Mouse (Mus musculus): ENCODE measurements around the gene Nacc1.
A peak's percentile ranks its signal among the peaks of the same experiment; 100 is the strongest.
"Not testable (repeated sequence)": the region's sequence is repeated elsewhere in the genome, so short reads cannot be mapped to it uniquely, and the experiment has no call there.

The Nacc1 gene

DNA sequence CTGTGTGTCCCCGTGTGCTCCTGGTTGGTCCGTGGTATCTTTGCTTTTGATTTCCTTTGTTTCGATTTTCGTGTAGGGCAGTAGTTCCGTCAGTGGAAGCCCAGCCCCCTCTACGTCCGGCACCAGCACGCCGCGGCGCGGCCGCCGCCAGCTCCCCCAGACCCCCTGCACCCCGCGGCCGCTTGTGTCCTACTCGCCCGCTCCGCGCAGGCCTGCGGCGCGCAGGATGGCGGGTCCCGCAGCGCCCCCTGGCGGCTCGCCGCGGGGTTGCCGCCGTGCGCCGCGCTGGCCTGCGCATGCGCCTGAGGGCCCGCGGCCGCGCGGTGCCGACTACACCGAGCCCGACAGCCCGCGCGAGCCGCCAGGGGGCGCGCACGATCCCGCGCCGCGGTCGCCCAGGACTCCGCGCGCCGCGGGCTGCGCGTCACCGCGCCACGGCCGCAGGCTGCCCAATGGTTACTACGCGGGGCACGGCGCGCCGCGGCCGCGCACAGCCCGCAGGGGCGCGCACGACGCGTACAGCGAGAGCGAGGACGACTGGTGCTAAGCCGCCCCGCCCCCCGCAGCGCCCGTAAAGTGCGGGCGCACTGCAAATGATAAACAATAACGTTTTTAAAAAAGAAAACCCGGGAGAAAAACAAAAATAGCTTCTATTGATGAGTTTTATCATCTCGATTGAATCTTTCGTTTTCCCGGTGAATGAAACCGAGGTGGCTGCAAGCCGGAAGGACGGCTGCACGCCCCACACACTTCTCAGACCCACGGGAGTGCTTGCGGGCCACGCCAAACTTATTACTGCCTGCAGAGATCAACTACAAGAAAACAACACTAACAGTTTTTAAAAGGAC, 48.3 kb downstream of the Nacc1 start:
- DNase-seq, result peak; percentile 96 to 97

GRCm38 (mm10) chr8:84638555-84639161, 49.0 kb downstream of the Nacc1 start:
- DNase-seq, result peak; percentile 59 to 62

GRCm38 (mm10) chr8:84637946-84638554, 49.6 kb downstream of the Nacc1 start:
- DNase-seq, result no peak

GRCm38 (mm10) chr8:84636051-84636691, 51.5 kb downstream of the Nacc1 start:
- peak; percentile 75 to 76 for DNase-seq

DNA sequence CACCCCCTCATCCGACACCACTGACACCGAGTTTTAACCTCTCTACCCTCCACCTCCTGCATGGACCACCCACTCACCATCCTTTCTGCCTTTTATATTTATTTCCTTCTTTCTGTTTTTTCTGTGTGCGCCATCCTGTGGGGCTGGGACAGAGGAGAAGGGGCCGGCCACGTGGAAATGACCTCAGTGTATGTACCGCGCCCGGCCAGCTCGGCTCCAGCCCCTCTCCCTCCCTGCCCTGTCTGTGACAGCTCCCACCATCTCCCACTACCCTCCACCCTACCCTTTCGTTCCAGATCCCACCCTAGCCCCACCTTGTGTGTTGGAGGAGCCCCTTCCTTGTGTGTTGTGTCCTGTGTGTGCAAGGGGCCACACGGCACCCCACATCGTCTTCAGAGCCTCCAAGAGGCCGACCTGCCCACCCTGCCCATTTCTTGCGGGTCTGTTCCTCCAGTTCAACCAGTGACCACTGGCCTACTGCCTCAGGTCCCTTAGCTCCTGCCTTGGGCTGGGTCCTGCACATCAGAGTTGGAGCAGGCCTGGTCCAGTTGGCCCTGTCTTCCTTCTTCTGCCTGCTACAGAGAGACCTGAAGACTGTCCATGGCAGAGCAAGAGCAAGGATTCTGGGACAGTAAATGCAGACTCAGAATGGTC, 52.1 kb downstream of the Nacc1 start:
- DNase-seq, result peak; percentile 80 to 83

GRCm38 (mm10) chr8:84634849-84635304, 52.8 kb downstream of the Nacc1 start:
- DNase-seq, result peak; percentile 98 to 99

GRCm38 (mm10) chr8:84633841-84634584, 53.6 kb downstream of the Nacc1 start:
- peak in 1 of 2 experiments; percentile 47 for DNase-seq

GRCm38 (mm10) chr8:84631813-84632212, 55.8 kb downstream of the Nacc1 start:
- no peak for DNase-seq

GRCm38 (mm10) chr8:84630145-84630544, 57.5 kb downstream of the Nacc1 start:
- DNase-seq, result no peak

DNA sequence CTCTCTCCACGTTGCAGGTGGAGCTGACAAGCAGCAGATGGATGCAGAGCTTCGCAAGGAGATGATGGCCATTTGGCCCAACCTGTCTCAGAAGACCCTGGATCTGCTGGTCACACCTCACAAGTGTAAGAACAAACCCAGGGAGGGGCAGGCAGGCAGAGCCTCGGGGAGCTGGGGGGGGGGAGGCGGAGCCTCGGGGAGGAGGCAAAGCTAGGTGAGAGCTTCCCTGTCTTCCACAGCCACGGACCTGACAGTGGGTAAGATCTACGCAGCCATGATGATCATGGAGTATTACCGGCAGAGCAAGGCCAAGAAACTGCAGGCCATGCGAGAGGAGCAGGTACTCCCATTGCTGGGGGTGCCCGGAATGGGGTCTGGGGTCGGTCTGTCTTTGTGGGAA, 58.1 kb downstream of the Nacc1 start:
- no peak for DNase-seq

DNA sequence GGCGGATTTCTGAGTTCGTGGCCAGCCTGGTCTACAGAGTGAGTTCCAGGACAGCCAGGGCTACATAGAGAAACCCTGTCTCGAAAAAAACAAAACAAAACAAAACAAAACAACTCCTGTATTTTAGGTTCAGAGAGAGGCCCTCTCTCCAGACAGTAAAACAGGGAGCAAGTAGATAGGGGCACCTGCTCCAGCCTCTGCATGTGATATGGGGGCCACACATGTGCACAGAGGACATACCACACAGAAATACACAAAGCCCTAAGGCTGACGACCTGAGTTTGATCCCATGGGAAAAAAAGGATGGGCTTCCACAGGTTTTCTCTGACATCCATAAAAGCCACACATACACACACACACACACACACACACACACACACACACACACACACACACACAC, 64.2 kb downstream of the Nacc1 start:
- DNase-seq, result not testable (repeated sequence)

DNA sequence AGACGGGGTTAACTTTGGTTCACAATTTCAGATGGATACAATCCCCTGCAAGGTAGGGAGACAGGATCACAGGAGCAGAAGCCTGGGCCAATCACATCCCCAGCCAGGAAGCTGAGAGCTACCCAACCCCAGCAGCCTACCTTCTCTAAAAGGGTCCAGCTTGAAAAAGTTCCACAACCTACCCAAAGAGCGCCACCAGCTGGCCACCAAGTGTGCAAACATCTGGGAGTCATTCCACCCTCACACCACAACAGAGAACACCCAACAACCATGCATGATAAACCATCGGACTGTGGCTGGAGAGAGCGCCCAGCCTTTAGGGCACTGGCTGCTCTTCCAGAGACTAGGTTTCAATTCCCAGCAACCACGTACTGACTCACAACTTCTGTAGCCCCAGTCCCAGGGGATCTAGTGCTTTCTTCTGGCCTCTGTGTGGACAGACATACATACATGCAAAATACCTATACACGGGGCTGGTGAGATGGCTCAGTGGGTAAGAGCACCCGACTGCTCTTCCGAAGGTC, 66.5 kb downstream of the Nacc1 start:
- DNase-seq, result no peak

All from cerebellum, postnatal 10 days (tissue).